Mouse (Mus musculus) megakaryocyte-erythroid progenitor cell, adult 5-6 weeks (primary cell): ENCODE results near the gene 2310022B05Rik. TPM values are rescaled to one million over a fixed set of nuclear protein-coding genes. Genes with fewer than 3 reads are reported as not detected.

Source experiments
- ATAC-seq: replicated peaks from 2 replicates; pipeline ENCODE4 v1.8.0; 2016; ENCODE audit warnings: mild to moderate bottlenecking, inconsistent platforms; ENCODE audit not compliant: severe bottlenecking, poor library complexity, low FRiP score, low TSS enrichment
- total RNA-seq, 2 experiments: library from RNA; stranded (forward) in 1 of 2; stranded (reverse) in 1 of 2; fragments of 200-1000, 215-1000 nt in 1 of 2; fragments of >200 nt in 1 of 2; fragmentation: Nextera tagmentation in 1 of 2; gene quantifications; 2 replicates each; pipeline ENCODE4 v1.2.3; 2014 to 2017

2310022B05Rik gene
- total RNA-seq, 2 experiments from 2014 or later, result 3.7 to 34.7 TPM

DNA sequence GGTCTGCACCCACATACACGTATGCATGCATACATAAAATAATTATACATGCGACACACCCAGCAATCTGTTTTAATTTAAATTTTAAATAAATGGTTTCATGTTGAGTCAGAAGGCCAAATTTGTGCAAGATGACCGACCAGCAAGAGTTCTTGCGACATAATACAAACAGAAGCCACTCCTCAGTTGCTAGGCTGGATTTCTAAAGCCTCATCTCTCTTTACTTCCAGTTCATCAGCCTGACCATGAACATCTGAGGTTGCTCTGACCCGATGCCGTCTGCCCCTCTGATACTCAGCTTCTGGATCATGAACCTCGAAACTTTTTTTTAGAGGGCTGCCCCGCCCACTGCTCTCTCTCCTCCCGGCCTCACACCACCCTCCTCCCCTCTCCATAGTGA, 44.9 kb downstream of the 2310022B05Rik start:
- ATAC-seq, result no peak

DNA sequence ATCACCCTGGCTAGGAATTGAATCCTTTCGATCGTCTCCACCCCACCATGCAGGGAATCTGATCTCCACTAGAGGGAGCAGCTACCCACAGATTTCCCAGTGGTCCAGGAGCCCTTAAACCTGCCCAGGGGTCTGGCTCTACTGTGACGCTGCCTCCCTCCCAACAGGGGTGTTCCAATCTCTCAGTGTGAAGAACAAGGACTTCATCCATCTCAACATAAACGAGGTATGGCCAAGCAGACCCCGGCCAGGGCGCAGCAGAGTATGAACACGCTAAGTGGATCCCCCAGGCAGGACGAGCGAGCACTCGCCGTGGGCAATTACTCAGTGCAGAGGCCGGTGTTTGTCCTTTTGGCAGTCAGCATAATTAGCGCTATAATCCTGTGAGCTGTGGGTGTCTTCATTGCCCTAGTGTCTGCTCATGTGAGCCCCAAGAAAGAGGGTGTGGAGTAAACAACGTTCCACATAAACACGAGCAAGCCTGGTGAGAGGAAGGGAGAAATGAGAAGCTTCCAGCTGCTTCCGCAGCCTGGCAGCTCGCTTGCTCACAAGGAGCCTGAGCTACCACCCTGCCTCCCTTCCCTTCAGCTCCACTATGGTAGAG, 45.8 kb downstream of the 2310022B05Rik start:
- ATAC-seq, result peak; percentile 89

DNA sequence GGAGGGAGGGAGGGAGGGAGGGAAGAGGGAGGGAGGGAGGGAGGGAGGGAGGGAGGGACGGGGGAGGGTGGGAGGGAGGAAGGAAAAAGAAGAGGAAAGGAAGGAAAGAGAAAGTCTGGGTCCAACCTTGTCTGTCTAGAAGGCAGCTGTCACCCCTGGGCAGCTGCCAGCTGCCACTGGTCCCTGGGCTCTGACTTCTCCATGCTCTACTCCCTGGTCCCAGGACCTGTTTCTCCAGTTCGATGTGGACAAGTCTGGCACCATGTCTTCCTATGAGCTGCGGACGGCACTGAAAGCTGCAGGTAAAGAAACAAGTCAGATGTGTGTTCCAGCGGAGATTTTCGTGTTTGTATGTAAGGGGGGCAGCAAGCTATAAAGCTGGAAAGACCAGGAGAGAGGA, 48.8 kb downstream of the 2310022B05Rik start:
- ATAC-seq, result no peak

DNA sequence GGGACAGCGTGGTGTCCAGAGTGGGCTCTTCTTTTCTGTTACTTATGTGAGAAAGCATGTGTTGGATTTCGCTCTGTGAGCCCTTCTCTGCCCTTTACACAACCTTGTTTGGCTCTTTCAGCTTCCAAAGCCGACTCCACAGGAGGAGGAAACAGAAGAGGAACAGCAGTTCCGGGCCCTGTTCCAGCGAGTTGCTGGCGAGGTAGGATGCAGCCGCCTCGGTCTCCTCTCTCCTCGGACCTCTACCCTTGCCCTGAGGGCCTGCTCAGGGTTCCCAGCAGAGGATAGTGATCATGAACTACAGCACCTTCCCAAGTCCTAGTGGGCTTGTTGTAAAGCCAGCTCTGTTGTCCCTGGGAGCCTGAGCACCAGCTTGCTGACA, 54.2 kb downstream of the 2310022B05Rik start:
- ATAC-seq, result no peak

DNA sequence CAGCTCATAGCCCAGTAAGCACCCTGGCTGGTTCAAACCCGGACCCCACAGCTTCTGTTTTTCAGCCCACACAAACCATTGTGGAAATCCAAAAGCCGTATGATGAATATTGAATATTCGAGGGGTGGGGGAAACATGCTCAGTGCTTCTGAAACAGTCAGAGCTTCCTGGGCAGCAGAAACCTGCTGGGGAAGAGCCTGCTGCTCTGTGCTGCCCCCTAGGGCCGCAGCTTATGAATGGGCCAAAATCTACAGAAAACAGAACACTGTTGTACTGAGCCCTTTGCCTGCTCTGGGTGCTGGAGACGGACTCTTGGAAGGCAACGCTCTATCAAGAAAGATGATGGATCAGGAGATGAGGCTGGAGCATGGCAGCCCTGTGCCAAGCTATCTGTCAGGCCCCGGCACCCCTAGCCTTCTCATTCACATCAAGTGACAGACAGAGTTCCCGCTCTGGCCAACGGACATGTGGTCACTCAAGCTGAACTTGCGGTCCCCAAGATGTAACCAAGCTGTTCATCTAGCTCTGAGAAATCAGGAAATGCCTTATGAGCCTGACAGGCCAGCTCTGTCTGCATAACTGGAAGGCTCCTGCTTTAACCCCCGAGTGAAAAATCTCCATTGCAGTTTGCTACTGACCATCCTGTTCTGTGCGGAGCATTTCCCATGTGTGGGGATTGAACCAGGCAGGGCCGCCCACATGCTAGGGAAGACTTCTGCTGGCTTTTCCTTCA, 54.8 kb downstream of the 2310022B05Rik start:
- ATAC-seq, result peak; percentile 37; the same call in 1 of the 2 replicates

DNA sequence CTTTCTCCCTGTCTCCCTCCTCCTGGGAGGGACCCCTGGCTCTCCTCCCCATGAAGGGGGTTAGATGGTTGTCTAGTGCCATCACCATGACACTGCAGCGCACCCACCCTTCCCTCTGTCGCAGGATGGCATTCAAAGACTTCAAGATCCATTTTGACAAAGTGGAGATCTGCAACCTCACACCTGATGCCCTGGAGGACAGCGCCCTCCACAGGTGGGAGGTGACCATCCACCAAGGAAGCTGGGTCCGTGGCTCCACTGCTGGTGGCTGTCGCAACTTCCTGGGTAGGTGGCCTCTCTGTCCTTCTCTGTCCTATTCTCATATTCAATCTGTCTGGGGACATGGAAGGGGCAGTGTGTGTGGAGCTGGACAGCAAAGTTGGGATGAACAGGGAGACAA, 59.1 kb downstream of the 2310022B05Rik start:
- no peak for ATAC-seq

DNA sequence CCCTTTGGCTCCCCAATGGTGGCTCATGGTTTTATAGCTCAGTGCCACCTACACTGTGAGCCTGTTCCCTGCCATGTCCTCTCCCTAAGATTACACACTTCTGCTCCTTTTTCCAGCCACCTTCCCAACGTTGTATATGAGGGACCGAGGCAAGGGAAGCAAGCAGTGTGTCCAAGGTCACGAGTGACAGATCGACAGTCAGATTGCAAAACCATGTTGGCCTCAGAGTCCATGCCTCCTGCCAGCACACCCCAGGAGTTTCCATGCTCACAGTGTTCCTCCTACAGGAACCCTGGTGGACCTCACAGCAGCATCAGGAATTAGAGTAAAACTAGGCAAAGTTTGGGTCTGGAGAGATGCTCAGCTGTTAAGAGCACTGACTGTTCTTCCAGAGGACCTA, 73.8 kb downstream of the 2310022B05Rik start:
- no peak for ATAC-seq

DNA sequence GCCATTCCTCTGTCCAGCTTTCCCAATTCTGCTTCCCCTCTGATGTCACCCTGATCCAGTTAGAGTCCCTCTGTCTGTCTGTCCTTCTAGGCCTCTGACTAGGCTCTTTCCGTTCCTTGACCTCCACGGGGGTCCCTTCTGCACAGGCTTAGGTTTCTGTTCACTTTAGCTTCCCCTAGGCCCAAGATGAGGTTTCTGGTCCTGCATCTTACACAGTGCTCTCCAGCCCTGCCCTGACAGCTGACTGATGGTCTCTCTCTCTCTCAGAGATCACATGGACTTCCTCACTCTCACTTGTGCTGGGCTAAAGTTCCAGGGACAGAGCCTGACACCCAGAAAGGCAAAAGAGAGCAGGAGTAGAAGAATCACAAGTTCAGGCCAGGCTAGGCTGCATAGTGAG, 76.6 kb downstream of the 2310022B05Rik start:
- no peak for ATAC-seq

Other genes with a start within 250 kb of the 2310022B05Rik start
- gene Pgbd5, start 223.7 kb downstream of the 2310022B05Rik start, total RNA-seq (2014; fragmentation: Nextera tagmentation), result not detected in 2 replicates
- gene Pgbd5, start 223.7 kb downstream of the 2310022B05Rik start, total RNA-seq (2017), result not detected in 2 replicates
- gene Cog2, start 142.6 kb downstream of the 2310022B05Rik start, total RNA-seq (2014; fragmentation: Nextera tagmentation), result 22.5 and 23.8 TPM in 2 replicates
- 24.5 and 34.1 TPM in 2 replicates for gene Cog2, start 142.6 kb downstream of the 2310022B05Rik start, total RNA-seq (2017)
- gene Agt, start 93.7 kb downstream of the 2310022B05Rik start, total RNA-seq (2014; fragmentation: Nextera tagmentation), result not detected in 2 replicates
- gene Agt, start 93.7 kb downstream of the 2310022B05Rik start, total RNA-seq (2017), result not detected in 2 replicates
- gene Capn9, start 87.3 kb downstream of the 2310022B05Rik start, total RNA-seq (2014; fragmentation: Nextera tagmentation), result not detected in 2 replicates
- not detected in 2 replicates for gene Capn9, start 87.3 kb downstream of the 2310022B05Rik start, total RNA-seq (2017)
- gene Ttc13, start 58.6 kb upstream of the 2310022B05Rik start, total RNA-seq (2014; fragmentation: Nextera tagmentation), result 64.6 and 73.5 TPM in 2 replicates
- gene Ttc13, start 58.6 kb upstream of the 2310022B05Rik start, total RNA-seq (2017), result 41.7 and 50.7 TPM in 2 replicates
- gene Arv1, start 58.8 kb upstream of the 2310022B05Rik start, total RNA-seq (2014; fragmentation: Nextera tagmentation), result 20.9 and 32.3 TPM in 2 replicates
- 3.3 and 4.4 TPM in 2 replicates for gene Arv1, start 58.8 kb upstream of the 2310022B05Rik start, total RNA-seq (2017)
- gene Fam89a, start 88.5 kb upstream of the 2310022B05Rik start, total RNA-seq (2014; fragmentation: Nextera tagmentation), result not detected in 2 replicates
- gene Fam89a, start 88.5 kb upstream of the 2310022B05Rik start, total RNA-seq (2017), result not detected in 2 replicates
- gene Trim67, start 129.7 kb upstream of the 2310022B05Rik start, total RNA-seq (2014; fragmentation: Nextera tagmentation), result not detected in 2 replicates
- gene Trim67, start 129.7 kb upstream of the 2310022B05Rik start, total RNA-seq (2017), result not detected in 2 replicates
- gene Gnpat, start 199.7 kb upstream of the 2310022B05Rik start, total RNA-seq (2014; fragmentation: Nextera tagmentation), result 96.0 and 98.2 TPM in 2 replicates
- 51.5 and 55.6 TPM in 2 replicates for gene Gnpat, start 199.7 kb upstream of the 2310022B05Rik start, total RNA-seq (2017)
- gene 2810004N23Rik, start 199.8 kb upstream of the 2310022B05Rik start, total RNA-seq (2014; fragmentation: Nextera tagmentation), result 55.2 and 62.5 TPM in 2 replicates
- 88.0 and 94.9 TPM in 2 replicates for gene 2810004N23Rik, start 199.8 kb upstream of the 2310022B05Rik start, total RNA-seq (2017)
- gene Exoc8, start 234.3 kb upstream of the 2310022B05Rik start, total RNA-seq (2014; fragmentation: Nextera tagmentation), result 10.5 and 12.0 TPM in 2 replicates
- 11.8 and 14.8 TPM in 2 replicates for gene Exoc8, start 234.3 kb upstream of the 2310022B05Rik start, total RNA-seq (2017)
- 21.6 and 29.3 TPM in 2 replicates for gene Sprtn, start 234.5 kb upstream of the 2310022B05Rik start, total RNA-seq (2014; fragmentation: Nextera tagmentation)
- 21.5 and 21.7 TPM in 2 replicates for gene Sprtn, start 234.5 kb upstream of the 2310022B05Rik start, total RNA-seq (2017)